Mouse (Mus musculus): ENCODE measurements at regions not wholly inside any gene's neighbourhood (a gene's known extent, or its start where the extent isn't known, plus 50 kb on each side); places are given as distances from the start of the nearest gene placed in this dataset.

DNA sequence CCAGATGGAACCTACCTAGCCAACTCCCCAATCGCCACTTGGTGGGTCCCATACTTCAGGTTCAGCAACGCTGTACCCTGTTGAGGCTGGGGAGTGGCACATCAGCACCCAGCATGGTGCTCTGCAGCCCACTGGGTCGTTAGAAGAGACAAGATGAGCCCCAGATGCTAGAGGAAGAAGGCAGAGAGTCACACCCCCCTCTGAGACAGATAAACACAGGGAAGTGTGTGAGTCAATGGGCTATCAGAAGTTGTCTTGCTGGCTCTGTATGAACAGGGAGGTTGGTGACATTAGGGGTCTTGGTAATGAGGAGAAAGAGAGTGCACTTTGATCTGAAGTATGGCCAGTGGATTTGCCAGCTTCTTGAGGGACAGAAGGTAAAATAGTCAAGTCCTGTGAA lies 101.7 kb upstream of the Mki67 start:
- TF ChIP-seq POLR2A (IDR thresholded peaks at IDR 0.05; ENCODE audit: borderline replicate concordance, extremely low read depth, low read depth, low read length) (no peak), CTCF (IDR thresholded peaks at IDR 0.05; ENCODE audit: insufficient read depth, low read length) (no peak)

Measured in lung, adult 2 months (tissue).